Mouse (Mus musculus) lung, postnatal 0 days (tissue): Measurements from ENCODE around the gene Pros1. TPM values are rescaled to one million over a fixed set of nuclear protein-coding genes. Genes with fewer than 3 reads are reported as not detected.

Experiments used
- ATAC-seq: fragments of 200-750 bp; cut with Nextera tagmentation; 2 replicates; pipeline ENCODE4 v1.8.0; 2017; ENCODE audit warnings: moderate library complexity
- DNase-seq: peaks from one replicate; pipeline ENCODE4 v3.0.0-alpha.2; 2016; ENCODE audit warnings: low spot score
- H3K27ac ChIP-seq: fragments of 300-500 bp; sonication (generic); 2 replicates; pipeline ENCODE4 v1.5.1; 2014; ENCODE audit warnings: antibody characterized with exemption, mild to moderate bottlenecking, low read length, mixed read lengths
- H3K27me3 ChIP-seq: fragments of 300-500 bp; sonication (generic); replicated peaks from 2 replicates; pipeline ENCODE4 v1.6.1; 2014; ENCODE audit warnings: low read length, mixed read lengths; ENCODE audit not compliant: insufficient read depth
- H3K36me3 ChIP-seq: fragments of 300-500 bp; sonication (generic); 2 replicates; pipeline ENCODE4 v1.6.1; 2014; ENCODE audit warnings: low read length, mixed read lengths; ENCODE audit not compliant: insufficient read depth
- H3K4me1 ChIP-seq: fragments of 300-500 bp; sonication (generic); 2 replicates; pipeline ENCODE4 v1.6.1; 2014; ENCODE audit warnings: antibody characterized with exemption, low read depth, low read length, mixed read lengths; ENCODE audit not compliant: insufficient read depth
- H3K4me2 ChIP-seq: fragments of 300-500 bp; sonication (generic); replicated peaks from 2 replicates; pipeline ENCODE4 v1.6.1; 2014; ENCODE audit warnings: low read depth, mild to moderate bottlenecking, low read length, moderate library complexity, mixed read lengths
- H3K4me3 ChIP-seq: fragments of 300-500 bp; sonication (generic); 2 replicates; pipeline ENCODE4 v1.5.1; 2014; ENCODE audit warnings: low read depth, low read length
- H3K9ac ChIP-seq: fragments of 300-500 bp; sonication (generic); replicated peaks from 2 replicates; pipeline ENCODE4 v1.6.1; 2014; ENCODE audit warnings: low read depth, mild to moderate bottlenecking
- H3K9me3 ChIP-seq: fragments of 300-500 bp; sonication (generic); 2 replicates; pipeline ENCODE4 v1.6.1; 2016; ENCODE audit warnings: low read length, mixed read lengths
- CTCF ChIP-seq: IDR thresholded peaks from 2 replicates; pipeline ENCODE4 v1.5.1; 2016; ENCODE audit warnings: antibody characterized with exemption, mild to moderate bottlenecking
- EP300 ChIP-seq: IDR thresholded peaks from 2 replicates; pipeline ENCODE4 v1.6.1; 2016; ENCODE audit warnings: antibody characterized with exemption, mild to moderate bottlenecking, control low read depth
- WGBS: fragments of 180-500 bp; shearing (Covaris S2); extraction: QIAGEN DNeasy Blood & Tissue Kit; methylation state at CpG from one replicate; pipeline ENCODE4 v1.1.7; 2014; 5-methylcytosine and 5-hydroxymethylcytosine counted together
- polyA plus RNA-seq: library from polyadenylated mRNA; unstranded; fragments of >200 nt; fragmentation: Nextera tagmentation; extraction: Ambion mirVana; gene quantifications from 2 replicates; pipeline ENCODE4 v1.2.1, GENCODE M21; 2015

Gene Pros1
- polyA plus RNA-seq = 74.3 and 74.4 TPM in 2 replicates

DNA sequence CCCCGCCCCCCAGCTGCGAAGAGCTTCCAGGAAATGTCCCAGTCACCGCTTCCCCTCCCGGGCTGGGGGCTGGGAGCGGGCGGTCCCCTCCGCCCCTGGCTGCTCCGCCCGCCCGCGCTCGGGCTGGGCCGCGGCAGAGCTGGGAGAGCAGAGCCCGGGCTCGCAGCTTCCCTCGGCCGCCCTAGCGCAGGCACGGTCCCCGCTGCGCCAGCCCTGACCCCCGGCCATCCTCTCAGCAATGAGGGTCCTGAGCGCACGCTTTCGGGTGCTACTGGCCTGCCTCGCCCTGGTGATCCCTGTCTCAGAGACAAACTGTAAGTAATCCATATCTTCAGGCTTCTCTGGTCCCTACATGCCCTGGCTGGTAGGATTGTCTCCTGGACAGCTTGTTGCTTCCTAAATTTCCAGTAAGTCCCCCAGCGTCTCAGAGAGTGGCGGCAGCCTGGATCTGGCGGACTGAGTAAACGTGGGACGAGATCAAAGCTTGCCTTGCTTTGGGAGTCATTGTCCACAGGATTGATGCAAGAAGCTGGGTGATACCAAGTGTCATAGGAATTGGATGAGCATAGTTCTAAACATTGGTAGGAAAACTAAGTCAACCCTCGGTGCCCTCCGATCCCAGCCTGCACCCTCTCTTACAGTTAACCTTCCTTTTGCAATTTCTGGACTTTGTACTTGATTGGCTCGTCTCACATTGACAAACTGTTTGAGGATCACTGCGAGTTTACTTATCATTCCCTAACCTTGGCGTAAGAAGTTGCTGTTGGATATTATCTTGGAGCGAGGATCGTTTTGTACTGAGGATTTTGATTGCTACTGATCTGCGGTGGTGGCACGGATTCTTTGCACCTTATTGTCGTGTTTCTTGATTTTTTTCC, at the start of gene Pros1:
Gene Pros1 (plus strand): TSS at position 117 of the 878 bp plus-strand sequence.
- peak within 1 kb of the TSS; percentile 72 for H3K9ac ChIP-seq
- WGBS = 3% methylated on average over 37 of the region's 42 CpGs
- no peaks in the 10 kb centered on the region for H3K9me3 ChIP-seq
- no peak for TF ChIP-seq CTCF
- TF ChIP-seq EP300 = no peak
- peaks cover 7% of the 10 kb centered on the region; the same call in 1 of the 2 replicates for H3K4me1 ChIP-seq
- H3K36me3 ChIP-seq = no peaks in the 10 kb centered on the region
- no peaks in the 10 kb centered on the region for H3K27me3 ChIP-seq
- DNase-seq (peak; percentile 75), ATAC-seq (peak; percentile 98)
- H3K4me2 ChIP-seq = peak within 1 kb of the TSS; percentile 82
- H3K4me3 ChIP-seq = peak within 1 kb of the TSS; percentile 65
- H3K27ac ChIP-seq = peak within 1 kb of the TSS; percentile 92

DNA sequence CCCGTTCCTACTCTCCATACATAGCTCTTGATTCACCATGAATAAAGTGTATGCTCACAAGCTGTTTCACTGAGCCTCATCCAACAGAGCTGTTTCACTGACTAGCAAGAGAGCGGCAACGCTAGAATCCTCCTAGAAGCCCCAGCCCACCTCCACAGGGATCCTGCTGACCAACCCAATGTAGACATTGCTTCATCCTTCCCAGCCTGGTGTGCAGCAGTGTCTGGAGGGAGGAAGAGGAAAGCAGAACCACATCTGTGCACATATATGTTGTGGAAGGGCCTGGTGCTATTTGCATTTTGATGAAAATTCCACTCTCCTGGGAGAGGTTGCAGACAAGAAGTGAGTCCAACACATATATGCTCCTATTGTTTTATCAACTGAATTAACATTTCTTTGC, 49.5 kb upstream of the Pros1 start:
- ATAC-seq = no peak

DNA sequence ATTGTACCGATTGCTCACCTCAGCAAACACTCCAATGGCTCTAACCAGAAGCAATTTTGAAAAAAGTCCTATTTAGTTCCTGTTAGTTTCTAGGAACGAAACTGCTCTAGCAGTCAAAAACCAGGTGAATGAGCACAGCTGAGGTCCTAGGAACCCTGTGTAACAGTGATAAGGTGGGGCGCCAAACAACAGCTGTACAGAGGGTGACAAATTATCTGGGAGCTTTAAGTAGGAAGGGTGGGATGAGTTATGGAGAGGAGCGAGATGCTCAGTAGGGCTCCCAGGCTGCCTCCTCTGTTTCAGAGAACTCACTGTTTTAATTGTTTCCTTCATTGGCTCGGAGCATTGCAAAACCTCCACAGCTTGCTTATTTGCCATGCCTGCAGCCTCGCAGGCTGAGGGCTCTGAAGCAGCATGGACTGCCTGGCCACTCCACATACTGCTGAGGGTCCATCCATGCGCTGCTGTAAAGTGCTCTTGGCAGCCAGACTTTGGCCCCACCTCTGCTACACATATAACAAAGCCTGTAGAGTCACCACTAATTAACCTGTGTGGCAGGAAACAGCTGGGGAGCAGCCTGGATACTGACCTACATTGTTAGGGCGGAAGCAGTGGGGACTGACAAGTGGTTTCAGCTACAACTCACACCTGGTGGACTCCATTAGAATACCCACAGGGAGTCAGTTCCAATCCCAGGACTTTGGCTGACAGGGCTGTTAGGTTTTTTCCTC, 46.7 kb upstream of the Pros1 start:
- peak; percentile 97 for ATAC-seq
- H3K9me3 ChIP-seq = no peaks in the 10 kb centered on the region
- H3K27ac ChIP-seq = peak overlapping the region; percentile 22
- no peak overlapping the region for H3K9ac ChIP-seq
- no peaks in the 10 kb centered on the region for H3K27me3 ChIP-seq
- DNase-seq = peak; percentile 63
- H3K36me3 ChIP-seq = peaks cover 10% of the 10 kb centered on the region; the same call in 1 of the 2 replicates
- WGBS = 39% methylated on average over 8 of the region's 8 CpGs
- H3K4me1 ChIP-seq = no peaks in the 10 kb centered on the region
- TF ChIP-seq CTCF (no peak), EP300 (no peak)
- no peak overlapping the region for H3K4me3 ChIP-seq
- no peak overlapping the region for H3K4me2 ChIP-seq

More for the DNA sequence above, 49.5 kb upstream of the Pros1 start:
- H3K27me3 ChIP-seq = no peaks in the 10 kb centered on the region
- no peak for DNase-seq
- H3K4me2 ChIP-seq = no peak overlapping the region
- TF ChIP-seq CTCF (no peak), EP300 (no peak)
- no peak overlapping the region for H3K4me3 ChIP-seq
- 94% methylated on average over 3 of the region's 3 CpGs for WGBS
- H3K36me3 ChIP-seq = peaks cover 16% of the 10 kb centered on the region; the same call in 1 of the 2 replicates
- H3K9ac ChIP-seq = no peak overlapping the region
- no peaks in the 10 kb centered on the region for H3K4me1 ChIP-seq
- H3K9me3 ChIP-seq = no peaks in the 10 kb centered on the region
- H3K27ac ChIP-seq = no peak overlapping the region

DNA sequence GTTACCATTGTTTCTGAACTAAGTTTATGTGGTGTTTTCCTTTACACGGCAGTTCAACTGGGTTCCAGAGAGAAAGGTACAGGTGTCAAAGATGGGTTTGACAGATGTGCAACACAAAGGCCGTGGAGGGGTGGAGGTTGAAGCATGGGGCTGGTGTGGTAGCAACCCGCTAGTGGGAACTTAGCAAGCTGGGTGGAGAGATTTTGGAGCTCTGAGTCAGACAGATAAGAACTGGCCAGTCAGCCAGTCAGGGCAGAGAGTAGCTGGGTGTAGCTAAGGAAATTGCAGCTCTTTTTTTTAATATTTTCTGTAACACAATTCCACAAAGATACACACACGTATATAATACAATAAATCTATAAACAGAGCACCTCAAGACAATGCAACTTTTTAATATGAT, 43.3 kb upstream of the Pros1 start:
- H3K27me3 ChIP-seq = no peaks in the 10 kb centered on the region
- no peak for TF ChIP-seq CTCF
- TF ChIP-seq EP300 = no peak
- no peak overlapping the region for H3K4me3 ChIP-seq
- ATAC-seq = no peak
- no peaks in the 10 kb centered on the region for H3K9me3 ChIP-seq
- H3K36me3 ChIP-seq = no peaks in the 10 kb centered on the region
- no peak overlapping the region for H3K27ac ChIP-seq
- H3K4me1 ChIP-seq = no peaks in the 10 kb centered on the region
- WGBS = 66% methylated on average over 4 of the region's 4 CpGs
- H3K4me2 ChIP-seq = no peak overlapping the region
- no peak for DNase-seq
- H3K9ac ChIP-seq = no peak overlapping the region

DNA sequence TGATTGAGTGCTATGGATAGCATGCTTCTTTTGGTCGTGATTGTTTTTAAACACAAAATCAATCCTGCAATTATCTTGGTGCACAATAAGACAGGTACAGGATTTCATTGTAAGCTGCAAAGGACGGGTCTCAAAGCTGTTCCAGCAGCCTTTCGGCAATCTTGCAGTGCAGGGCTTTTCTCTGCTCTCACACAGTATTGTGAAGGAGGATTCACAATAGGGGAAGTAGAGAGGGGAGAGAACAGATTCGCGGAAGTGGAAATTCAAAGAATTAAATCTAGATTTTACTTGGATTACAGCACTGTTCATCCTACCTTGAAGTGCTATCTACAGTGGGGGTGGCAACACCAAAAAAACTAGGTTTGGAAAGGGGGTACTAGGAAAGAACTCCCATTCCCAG, 40.3 kb upstream of the Pros1 start:
- no peaks in the 10 kb centered on the region for H3K4me1 ChIP-seq
- DNase-seq (no peak), ATAC-seq (no peak)
- 64% methylated on average over 5 of the region's 5 CpGs for WGBS
- peak overlapping the region; percentile 63; the same call in 1 of the 2 replicates for H3K27ac ChIP-seq
- TF ChIP-seq CTCF = no peak
- TF ChIP-seq EP300 = no peak
- no peaks in the 10 kb centered on the region for H3K9me3 ChIP-seq
- H3K9ac ChIP-seq = no peak overlapping the region
- no peaks in the 10 kb centered on the region for H3K36me3 ChIP-seq
- H3K4me2 ChIP-seq = no peak overlapping the region
- no peak overlapping the region for H3K4me3 ChIP-seq
- no peaks in the 10 kb centered on the region for H3K27me3 ChIP-seq

DNA sequence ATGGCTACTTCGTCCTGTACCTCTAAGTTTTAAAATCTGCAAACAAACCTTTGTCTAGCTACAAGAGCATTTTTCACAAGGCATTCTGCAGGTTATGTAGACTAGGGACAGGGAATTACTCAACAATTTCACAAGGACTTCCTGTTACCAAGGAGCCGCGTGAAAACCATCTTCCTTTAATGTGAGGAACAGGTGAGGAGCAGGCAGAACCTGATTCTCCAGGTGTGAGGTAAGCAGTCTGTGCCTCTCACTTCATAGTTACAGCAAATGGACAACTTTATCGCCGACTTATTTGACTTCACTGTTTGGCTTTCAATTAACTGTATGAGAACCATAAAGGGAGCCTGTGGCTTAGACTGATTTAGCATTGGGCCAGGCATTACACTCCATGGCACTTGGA, 39.6 kb upstream of the Pros1 start, which contains the start of gene Stx19:
Gene Stx19 (plus strand): TSS at position 186 of the 400 bp plus-strand sequence.
- 54% methylated on average over 5 of the region's 5 CpGs for WGBS
- H3K4me2 ChIP-seq = no peak within 1 kb of the TSS
- no peaks in the 10 kb centered on the region for H3K4me1 ChIP-seq
- no peak within 1 kb of the TSS for H3K9ac ChIP-seq
- TF ChIP-seq EP300 (peak; percentile 90), CTCF (no peak)
- H3K27ac ChIP-seq = peak within 1 kb of the TSS; percentile 63; the same call in 1 of the 2 replicates
- H3K27me3 ChIP-seq = no peaks in the 10 kb centered on the region
- no peaks in the 10 kb centered on the region for H3K9me3 ChIP-seq
- peak within 1 kb of the TSS; percentile 10; the same call in 1 of the 2 replicates for H3K4me3 ChIP-seq
- peak; percentile 96 for ATAC-seq
- DNase-seq = peak; percentile 93
- no peaks in the 10 kb centered on the region for H3K36me3 ChIP-seq
